Mouse (Mus musculus): Measurements from ENCODE around the gene Mtor. TPM values are rescaled to one million over a fixed set of nuclear protein-coding genes. Genes with fewer than 3 reads are reported as not detected.

Mtor gene
- polyA plus RNA-seq, 1 experiment = 29.7 TPM

- Histone ChIP-seq H3K4me3 (no peak overlapping the region), H3K4me2 (ENCODE audit: low read depth) (no peak overlapping the region), H3K27me3 (ENCODE audit: control insufficient read depth, insufficient read depth, insufficient read length) (no peaks in the 10 kb centered on the region), H3K36me3 (ENCODE audit: control insufficient read depth, insufficient read depth) (no peaks in the 10 kb centered on the region), H3K79me2 (ENCODE audit: control insufficient read depth, insufficient read depth) (no peaks in the 10 kb centered on the region), H3ac (ENCODE audit: control insufficient read depth, insufficient read length) (no peak overlapping the region)
- TF ChIP-seq REST (IDR thresholded peaks at IDR 0.05; ENCODE audit: insufficient read depth, insufficient read length) (no peak), E2F4 (IDR thresholded peaks at IDR 0.05; ENCODE audit: insufficient read depth) (no peak), POLR2AphosphoS2 (IDR thresholded peaks at IDR 0.05; ENCODE audit: insufficient read length, low read depth) (no peak), TCF3 (IDR thresholded peaks at IDR 0.05; ENCODE audit: insufficient read length, low read depth) (no peak), MYOG (IDR thresholded peaks at IDR 0.05; ENCODE audit: control insufficient read depth in 1 of 3, insufficient read depth in 1 of 3, insufficient read length in 2 of 3, low read depth in 2 of 3) (no peak), MYOD1 (IDR thresholded peaks at IDR 0.05; ENCODE audit: control insufficient read depth in 1 of 3, insufficient read length in 2 of 3, low read depth in 2 of 3) (no peak), TCF12 (IDR thresholded peaks at IDR 0.05; ENCODE audit: insufficient read depth, poor library complexity, severe bottlenecking) (no peak), POLR2A (IDR thresholded peaks at IDR 0.05; ENCODE audit: insufficient read length, low read depth) (no peak), MAX (IDR thresholded peaks at IDR 0.05; ENCODE audit: low read depth) (no peak)
These were observed 19.9 kb upstream of the Mtor start for GRCm38 (mm10) chr4:148428544-148428943.

- H3K79me2 ChIP-seq (ENCODE audit: control insufficient read depth, insufficient read depth) = no peaks in the 10 kb centered on the region
- no peaks in the 10 kb centered on the region for H3K27me3 ChIP-seq (ENCODE audit: control insufficient read depth, insufficient read depth, insufficient read length)
- no peak overlapping the region for H3ac ChIP-seq (ENCODE audit: control insufficient read depth, insufficient read length)
- no peaks in the 10 kb centered on the region for H3K36me3 ChIP-seq (ENCODE audit: control insufficient read depth, insufficient read depth)
- no peak overlapping the region for H3K4me2 ChIP-seq (ENCODE audit: low read depth)
- no peak overlapping the region for H3K4me3 ChIP-seq
- TF ChIP-seq MYOD1 (IDR thresholded peaks at IDR 0.05; ENCODE audit: control insufficient read depth in 1 of 3, insufficient read length in 2 of 3, low read depth in 2 of 3) = no peak
These were observed 19.3 kb upstream of the Mtor start for GRCm38 (mm10) chr4:148429121-148429520.

- no peaks in the 10 kb centered on the region for H3K36me3 ChIP-seq (ENCODE audit: control insufficient read depth, insufficient read depth)
- H3ac ChIP-seq (ENCODE audit: control insufficient read depth, insufficient read length) = no peak overlapping the region
- no peak for TF ChIP-seq POLR2AphosphoS2 (IDR thresholded peaks at IDR 0.05; ENCODE audit: insufficient read length, low read depth)
- no peak for TF ChIP-seq MYOG (IDR thresholded peaks at IDR 0.05; ENCODE audit: control insufficient read depth in 1 of 3, insufficient read depth in 1 of 3, insufficient read length in 2 of 3, low read depth in 2 of 3)
- no peak for TF ChIP-seq SRF (IDR thresholded peaks at IDR 0.05; ENCODE audit: control insufficient read depth, insufficient read length, low read depth)
- TF ChIP-seq REST (IDR thresholded peaks at IDR 0.05; ENCODE audit: insufficient read depth, insufficient read length) = no peak
- no peak for TF ChIP-seq E2F4 (IDR thresholded peaks at IDR 0.05; ENCODE audit: insufficient read depth)
- no peak for TF ChIP-seq MAX (IDR thresholded peaks at IDR 0.05; ENCODE audit: low read depth)
- no peak for TF ChIP-seq MYOD1 (IDR thresholded peaks at IDR 0.05; ENCODE audit: control insufficient read depth in 1 of 3, insufficient read length in 2 of 3, low read depth in 2 of 3)
- TF ChIP-seq TCF12 (IDR thresholded peaks at IDR 0.05; ENCODE audit: insufficient read depth, poor library complexity, severe bottlenecking) = no peak
- no peak for TF ChIP-seq POLR2A (IDR thresholded peaks at IDR 0.05; ENCODE audit: insufficient read length, low read depth)
- TF ChIP-seq USF1 (IDR thresholded peaks at IDR 0.05; ENCODE audit: low read depth) = no peak
- no peak for TF ChIP-seq TCF3 (IDR thresholded peaks at IDR 0.05; ENCODE audit: insufficient read length, low read depth)
- no peak for TF ChIP-seq CEBPB (IDR thresholded peaks at IDR 0.05; ENCODE audit: insufficient read depth, poor library complexity, severe bottlenecking)
- H3K4me3 ChIP-seq = no peak overlapping the region
- H3K27me3 ChIP-seq (ENCODE audit: control insufficient read depth, insufficient read depth, insufficient read length) = no peaks in the 10 kb centered on the region
- H3K4me2 ChIP-seq (ENCODE audit: low read depth) = no peak overlapping the region
- no peaks in the 10 kb centered on the region for H3K79me2 ChIP-seq (ENCODE audit: control insufficient read depth, insufficient read depth)
These were observed 18.7 kb upstream of the Mtor start for GRCm38 (mm10) chr4:148429686-148430085.

- Histone ChIP-seq H3K36me3 (ENCODE audit: control insufficient read depth, insufficient read depth) (no peaks in the 10 kb centered on the region), H3ac (ENCODE audit: control insufficient read depth, insufficient read length) (no peak overlapping the region), H3K27me3 (ENCODE audit: control insufficient read depth, insufficient read depth, insufficient read length) (no peaks in the 10 kb centered on the region), H3K4me2 (ENCODE audit: low read depth) (peak overlapping the region; percentile 1), H3K79me2 (ENCODE audit: control insufficient read depth, insufficient read depth) (no peaks in the 10 kb centered on the region), H3K4me3 (no peak overlapping the region)
- TF ChIP-seq USF1 (IDR thresholded peaks at IDR 0.05; ENCODE audit: low read depth) = no peak
- peak in 2 of 3 experiments; percentile 32 to 53 for TF ChIP-seq MYOD1 (IDR thresholded peaks at IDR 0.05; ENCODE audit: control insufficient read depth in 1 of 3, insufficient read length in 2 of 3, low read depth in 2 of 3)
- TF ChIP-seq TCF12 (IDR thresholded peaks at IDR 0.05; ENCODE audit: insufficient read depth, poor library complexity, severe bottlenecking) = no peak
- peak in 1 of 3 experiments; percentile 58 for TF ChIP-seq MYOG (IDR thresholded peaks at IDR 0.05; ENCODE audit: control insufficient read depth in 1 of 3, insufficient read depth in 1 of 3, insufficient read length in 2 of 3, low read depth in 2 of 3)
These were observed 17.4 kb upstream of the Mtor start for GRCm38 (mm10) chr4:148430880-148431519.

GRCm38 (mm10) chr4:148432488-148432887 is 15.9 kb upstream of the Mtor start:
- no peak overlapping the region for H3K4me3 ChIP-seq
- no peaks in the 10 kb centered on the region for H3K36me3 ChIP-seq (ENCODE audit: control insufficient read depth, insufficient read depth)
- H3K27me3 ChIP-seq (ENCODE audit: control insufficient read depth, insufficient read depth, insufficient read length) = no peaks in the 10 kb centered on the region
- no peak overlapping the region for H3K4me2 ChIP-seq (ENCODE audit: low read depth)
- TF ChIP-seq TCF3 (IDR thresholded peaks at IDR 0.05; ENCODE audit: insufficient read length, low read depth) (no peak), POLR2AphosphoS2 (IDR thresholded peaks at IDR 0.05; ENCODE audit: insufficient read length, low read depth) (no peak), MYOD1 (IDR thresholded peaks at IDR 0.05; ENCODE audit: control insufficient read depth in 1 of 3, insufficient read length in 2 of 3, low read depth in 2 of 3) (no peak), E2F4 (IDR thresholded peaks at IDR 0.05; ENCODE audit: insufficient read depth) (no peak), POLR2A (IDR thresholded peaks at IDR 0.05; ENCODE audit: insufficient read length, low read depth) (no peak), REST (IDR thresholded peaks at IDR 0.05; ENCODE audit: insufficient read depth, insufficient read length) (no peak), CEBPB (IDR thresholded peaks at IDR 0.05; ENCODE audit: insufficient read depth, poor library complexity, severe bottlenecking) (no peak), TCF12 (IDR thresholded peaks at IDR 0.05; ENCODE audit: insufficient read depth, poor library complexity, severe bottlenecking) (no peak), MAX (IDR thresholded peaks at IDR 0.05; ENCODE audit: low read depth) (no peak), SRF (IDR thresholded peaks at IDR 0.05; ENCODE audit: control insufficient read depth, insufficient read length, low read depth) (no peak), USF1 (IDR thresholded peaks at IDR 0.05; ENCODE audit: low read depth) (no peak), MYOG (IDR thresholded peaks at IDR 0.05; ENCODE audit: control insufficient read depth in 1 of 3, insufficient read depth in 1 of 3, insufficient read length in 2 of 3, low read depth in 2 of 3) (no peak)
- H3K79me2 ChIP-seq (ENCODE audit: control insufficient read depth, insufficient read depth) = no peaks in the 10 kb centered on the region
- H3ac ChIP-seq (ENCODE audit: control insufficient read depth, insufficient read length) = no peak overlapping the region
